Mouse (Mus musculus): ENCODE measurements around the gene Gm3002. TPM values are rescaled to one million over a fixed set of nuclear protein-coding genes. Genes with fewer than 3 reads are reported as not detected.
"Not testable (repeated sequence)": the region's sequence is repeated elsewhere in the genome, so short reads cannot be mapped to it uniquely, and the experiment has no call there.

Gene Gm3002
- not detected in 2 replicates for polyA plus RNA-seq (2015; fragmentation: Nextera tagmentation; extraction: Ambion mirVana)

- ATAC-seq (replicated peaks; ENCODE audit: low FRiP score, low read depth); H3K4me3 ChIP-seq (replicated peaks; ENCODE audit: low read depth, low read length); H3K27ac ChIP-seq; H3K27me3 ChIP-seq (ENCODE audit: insufficient read depth, low read length); H3K36me3 ChIP-seq (ENCODE audit: insufficient read depth, low read length); DNase-seq (ENCODE audit: low spot score); H3K4me1 ChIP-seq (replicated peaks; ENCODE audit: insufficient read depth, low read length); H3K4me2 ChIP-seq (ENCODE audit: low read length); H3K9me3 ChIP-seq (replicated peaks; ENCODE audit: low read length); H3K9ac ChIP-seq (ENCODE audit: low read depth, low read length): not testable (repeated sequence)
- no CpG with 5 or more reads among the region's 31 CpGs for WGBS
Observed at GRCm38 (mm10) chr14:3809774-3810173, at the start of gene Gm3002. Gm3002 (plus strand) TSS chr14:3810074.

GRCm38 (mm10) chr14:3845945-3846344 is 36.1 kb downstream of the Gm3002 start, which contains the start of gene Gm3033:
Gm3033 (plus strand) TSS chr14:3846245.
- not testable (repeated sequence) for H3K36me3 ChIP-seq (ENCODE audit: insufficient read depth, low read length); H3K27me3 ChIP-seq (ENCODE audit: insufficient read depth, low read length); H3K4me2 ChIP-seq (ENCODE audit: low read length); H3K27ac ChIP-seq; H3K4me1 ChIP-seq (replicated peaks; ENCODE audit: insufficient read depth, low read length); H3K4me3 ChIP-seq (replicated peaks; ENCODE audit: low read depth, low read length); ATAC-seq (replicated peaks; ENCODE audit: low FRiP score, low read depth); DNase-seq (ENCODE audit: low spot score); H3K9me3 ChIP-seq (replicated peaks; ENCODE audit: low read length); H3K9ac ChIP-seq (ENCODE audit: low read depth, low read length)
- no CpG with 5 or more reads among the region's 2 CpGs for WGBS

GRCm38 (mm10) chr14:3883872-3884271 is 74.0 kb downstream of the Gm3002 start, which contains the start of gene Gm2916:
Gm2916 (plus strand) TSS chr14:3884172.
- H3K4me3 ChIP-seq (replicated peaks; ENCODE audit: low read depth, low read length); DNase-seq (ENCODE audit: low spot score); H3K27me3 ChIP-seq (ENCODE audit: insufficient read depth, low read length); ATAC-seq (replicated peaks; ENCODE audit: low FRiP score, low read depth); H3K9me3 ChIP-seq (replicated peaks; ENCODE audit: low read length); H3K9ac ChIP-seq (ENCODE audit: low read depth, low read length); H3K4me2 ChIP-seq (ENCODE audit: low read length); H3K36me3 ChIP-seq (ENCODE audit: insufficient read depth, low read length); H3K27ac ChIP-seq; H3K4me1 ChIP-seq (replicated peaks; ENCODE audit: insufficient read depth, low read length): not testable (repeated sequence)
- no CpG with 5 or more reads among the region's 1 CpGs for WGBS

GRCm38 (mm10) chr14:3931456-3931855 is 121.6 kb downstream of the Gm3002 start, which contains the start of gene Gm3029:
Gm3029 (plus strand) TSS chr14:3931756.
- H3K9ac ChIP-seq (ENCODE audit: low read depth, low read length); DNase-seq (ENCODE audit: low spot score); H3K4me3 ChIP-seq (replicated peaks; ENCODE audit: low read depth, low read length); H3K27ac ChIP-seq; H3K9me3 ChIP-seq (replicated peaks; ENCODE audit: low read length); H3K4me1 ChIP-seq (replicated peaks; ENCODE audit: insufficient read depth, low read length); H3K36me3 ChIP-seq (ENCODE audit: insufficient read depth, low read length); H3K27me3 ChIP-seq (ENCODE audit: insufficient read depth, low read length); ATAC-seq (replicated peaks; ENCODE audit: low FRiP score, low read depth); H3K4me2 ChIP-seq (ENCODE audit: low read length): not testable (repeated sequence)
- no CpG with 5 or more reads among the region's 2 CpGs for WGBS

- not testable (repeated sequence) for H3K27ac ChIP-seq; DNase-seq (ENCODE audit: low spot score); H3K4me3 ChIP-seq (replicated peaks; ENCODE audit: low read depth, low read length); H3K36me3 ChIP-seq (ENCODE audit: insufficient read depth, low read length); H3K9me3 ChIP-seq (replicated peaks; ENCODE audit: low read length); H3K9ac ChIP-seq (ENCODE audit: low read depth, low read length); H3K27me3 ChIP-seq (ENCODE audit: insufficient read depth, low read length); ATAC-seq (replicated peaks; ENCODE audit: low FRiP score, low read depth); H3K4me1 ChIP-seq (replicated peaks; ENCODE audit: insufficient read depth, low read length); H3K4me2 ChIP-seq (ENCODE audit: low read length)
- no CpG with 5 or more reads among the region's 2 CpGs for WGBS
Observed at GRCm38 (mm10) chr14:3963247-3963646, 153.4 kb downstream of the Gm3002 start, which contains the start of gene Gm3095. Gm3095 (plus strand) TSS chr14:3963547.

- ATAC-seq (replicated peaks; ENCODE audit: low FRiP score, low read depth), result not testable (repeated sequence)
- 70% methylated on average over 1 of the region's 3 CpGs for WGBS
Observed at GRCm38 (mm10) chr14:3998094-3998493, 188.2 kb downstream of the Gm3002 start, which contains the start of gene Gm3099. Gm3099 (plus strand) TSS chr14:3998394.

More at GRCm38 (mm10) chr14:3998094-3998493, 188.2 kb downstream of the Gm3002 start, which contains the start of gene Gm3099:
- H3K4me3 ChIP-seq (replicated peaks; ENCODE audit: low read depth, low read length); H3K36me3 ChIP-seq (ENCODE audit: insufficient read depth, low read length); H3K9ac ChIP-seq (ENCODE audit: low read depth, low read length); H3K27me3 ChIP-seq (ENCODE audit: insufficient read depth, low read length); H3K4me1 ChIP-seq (replicated peaks; ENCODE audit: insufficient read depth, low read length); H3K4me2 ChIP-seq (ENCODE audit: low read length); H3K27ac ChIP-seq; DNase-seq (ENCODE audit: low spot score); H3K9me3 ChIP-seq (replicated peaks; ENCODE audit: low read length): not testable (repeated sequence)

Other genes starting within 250 kb of the Gm3002 start
- not detected in 2 replicates for gene Gm3012, start 175.6 kb upstream of the Gm3002 start, polyA plus RNA-seq (2015; fragmentation: Nextera tagmentation; extraction: Ambion mirVana)
- gene Gm3020, start 158.0 kb upstream of the Gm3002 start, polyA plus RNA-seq (2015; fragmentation: Nextera tagmentation; extraction: Ambion mirVana), result 0.47 and 0.49 TPM in 2 replicates
- not detected in 2 replicates for gene Gm3043, start 121.3 kb upstream of the Gm3002 start, polyA plus RNA-seq (2015; fragmentation: Nextera tagmentation; extraction: Ambion mirVana)
- not detected in 2 replicates for gene Gm3033, start 36.2 kb downstream of the Gm3002 start, polyA plus RNA-seq (2015; fragmentation: Nextera tagmentation; extraction: Ambion mirVana)
- gene Gm2916, start 74.1 kb downstream of the Gm3002 start, polyA plus RNA-seq (2015; fragmentation: Nextera tagmentation; extraction: Ambion mirVana), result 0.09 TPM in 1 of 2 replicates, not detected in the other
- not detected in 2 replicates for gene Gm3029, start 121.7 kb downstream of the Gm3002 start, polyA plus RNA-seq (2015; fragmentation: Nextera tagmentation; extraction: Ambion mirVana)
- not detected in 2 replicates for gene Gm3095, start 153.5 kb downstream of the Gm3002 start, polyA plus RNA-seq (2015; fragmentation: Nextera tagmentation; extraction: Ambion mirVana)
- gene Gm3099, start 188.3 kb downstream of the Gm3002 start, polyA plus RNA-seq (2015; fragmentation: Nextera tagmentation; extraction: Ambion mirVana), result not detected in 2 replicates
- 0.11 TPM in 1 of 2 replicates, not detected in the other for gene Gm5796, start 213.9 kb downstream of the Gm3002 start, polyA plus RNA-seq (2015; fragmentation: Nextera tagmentation; extraction: Ambion mirVana)

Measured in kidney, postnatal 0 days (tissue).